Mouse (Mus musculus): Measurements from ENCODE around the gene 4921517D22Rik.
"Not testable (repeated sequence)": the region's sequence is repeated elsewhere in the genome, so short reads cannot be mapped to it uniquely, and the experiment has no call there.

The 4921517D22Rik gene

DNA sequence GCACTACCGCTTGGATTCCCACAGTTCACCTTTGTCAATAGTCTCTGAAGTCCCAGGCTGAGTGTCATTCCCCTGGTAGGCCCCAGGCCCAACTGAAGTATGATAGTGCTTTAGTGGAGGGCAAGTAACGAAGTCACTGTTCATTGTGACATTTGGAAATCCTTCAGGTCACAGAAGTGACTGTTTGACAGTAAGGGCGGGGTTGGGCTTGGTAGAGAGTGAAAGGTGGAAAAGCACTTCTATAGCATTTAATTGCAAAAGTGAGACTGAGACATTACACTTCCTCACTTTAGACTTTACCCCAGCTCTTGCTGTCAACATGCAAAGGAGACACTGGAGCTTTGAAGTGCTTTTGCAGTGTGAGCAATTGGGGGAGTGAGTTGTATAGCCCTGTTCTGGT, at the start of gene 4921517D22Rik:
Gene 4921517D22Rik, minus strand, starts transcription at position 101 of the 400 bp plus-strand sequence.
- no peak for DNase-seq (ENCODE audit: low spot score in 2 of 2)

- no peak for DNase-seq (ENCODE audit: low spot score in 2 of 2)
Measured at GRCm38 (mm10) chr13:59741697-59742096, 47.8 kb upstream of the 4921517D22Rik start.

DNA sequence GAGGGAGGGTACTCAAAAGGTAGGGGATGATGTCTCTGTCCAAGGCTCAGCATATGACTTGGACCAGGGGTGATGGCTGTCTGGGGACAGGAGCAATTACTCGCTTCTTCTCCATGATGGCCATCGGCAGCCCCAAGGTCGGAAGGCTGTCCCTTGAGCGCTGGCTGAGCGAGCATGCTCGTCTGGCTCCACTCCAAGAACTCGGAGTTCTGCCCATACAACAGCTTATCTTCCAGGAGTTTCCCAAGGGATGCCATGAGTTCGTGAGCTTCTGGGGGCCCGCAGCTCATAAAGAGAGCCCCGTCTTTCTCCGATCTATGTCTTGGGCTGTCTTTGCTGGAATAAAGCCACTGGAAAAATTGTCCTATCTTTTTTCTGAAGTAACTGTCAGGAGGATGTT, 47.2 kb upstream of the 4921517D22Rik start:
- no peak for DNase-seq (ENCODE audit: low spot score in 2 of 2)

DNA sequence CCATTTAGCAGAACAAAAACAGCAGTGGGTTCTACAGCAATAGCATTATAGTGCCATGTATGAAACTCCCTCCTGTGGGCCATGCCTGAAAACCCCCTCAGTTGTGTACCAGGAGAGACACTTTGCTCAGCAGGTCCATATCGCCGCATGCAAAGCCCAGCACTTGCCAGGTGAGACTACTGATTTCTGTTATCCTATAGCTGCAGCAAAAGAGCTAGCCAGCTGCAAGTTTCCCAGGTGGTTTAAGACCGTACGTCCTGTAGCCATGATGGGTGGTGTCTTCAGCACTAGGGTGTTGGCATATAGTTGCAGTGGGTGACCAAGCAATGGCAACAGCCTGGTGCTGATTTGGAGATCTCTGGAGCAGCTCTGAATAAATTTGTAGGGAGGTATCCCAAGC, 45.5 kb upstream of the 4921517D22Rik start:
- no peak for DNase-seq (ENCODE audit: low spot score in 2 of 2)

- DNase-seq (ENCODE audit: low spot score in 2 of 2), result no peak
Measured at GRCm38 (mm10) chr13:59738455-59738854, 44.5 kb upstream of the 4921517D22Rik start.

- no peak for DNase-seq (ENCODE audit: low spot score in 2 of 2)
Measured at GRCm38 (mm10) chr13:59735190-59735589, 41.3 kb upstream of the 4921517D22Rik start.

DNA sequence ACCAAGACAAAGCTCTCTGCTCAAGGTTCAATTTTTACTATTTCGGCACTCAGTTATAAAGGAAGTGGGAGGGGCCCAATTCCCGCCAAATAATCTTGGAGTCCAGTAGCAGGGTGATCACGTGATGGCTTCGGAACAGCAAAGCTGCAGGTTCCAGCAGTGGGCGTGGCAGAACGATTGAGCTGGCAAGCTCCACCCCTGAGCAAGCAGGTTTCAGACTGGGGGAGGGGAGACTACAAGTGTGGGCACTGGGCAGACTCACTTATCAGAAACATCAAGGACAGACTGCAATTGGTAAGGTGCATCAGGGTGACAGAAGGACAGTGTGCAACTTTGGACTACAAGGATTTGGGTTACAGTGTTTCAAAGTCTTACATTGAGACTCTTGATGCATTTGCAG, 40.4 kb upstream of the 4921517D22Rik start:
- DNase-seq (ENCODE audit: low spot score in 2 of 2), result not testable (repeated sequence)

- no peak for DNase-seq (ENCODE audit: low spot score in 2 of 2)
Measured at GRCm38 (mm10) chr13:59733936-59734335, 40.0 kb upstream of the 4921517D22Rik start.

- no peak for DNase-seq (ENCODE audit: low spot score in 2 of 2)
Measured at GRCm38 (mm10) chr13:59731652-59732051, 37.7 kb upstream of the 4921517D22Rik start, which contains the start of gene Spata31d1d. Spata31d1d (minus strand) TSS chr13:59731752.

GRCm38 (mm10) chr13:59728378-59729093, 34.6 kb upstream of the 4921517D22Rik start:
- DNase-seq (ENCODE audit: low spot score in 2 of 2), result peak; percentile 41 to 55

DNA sequence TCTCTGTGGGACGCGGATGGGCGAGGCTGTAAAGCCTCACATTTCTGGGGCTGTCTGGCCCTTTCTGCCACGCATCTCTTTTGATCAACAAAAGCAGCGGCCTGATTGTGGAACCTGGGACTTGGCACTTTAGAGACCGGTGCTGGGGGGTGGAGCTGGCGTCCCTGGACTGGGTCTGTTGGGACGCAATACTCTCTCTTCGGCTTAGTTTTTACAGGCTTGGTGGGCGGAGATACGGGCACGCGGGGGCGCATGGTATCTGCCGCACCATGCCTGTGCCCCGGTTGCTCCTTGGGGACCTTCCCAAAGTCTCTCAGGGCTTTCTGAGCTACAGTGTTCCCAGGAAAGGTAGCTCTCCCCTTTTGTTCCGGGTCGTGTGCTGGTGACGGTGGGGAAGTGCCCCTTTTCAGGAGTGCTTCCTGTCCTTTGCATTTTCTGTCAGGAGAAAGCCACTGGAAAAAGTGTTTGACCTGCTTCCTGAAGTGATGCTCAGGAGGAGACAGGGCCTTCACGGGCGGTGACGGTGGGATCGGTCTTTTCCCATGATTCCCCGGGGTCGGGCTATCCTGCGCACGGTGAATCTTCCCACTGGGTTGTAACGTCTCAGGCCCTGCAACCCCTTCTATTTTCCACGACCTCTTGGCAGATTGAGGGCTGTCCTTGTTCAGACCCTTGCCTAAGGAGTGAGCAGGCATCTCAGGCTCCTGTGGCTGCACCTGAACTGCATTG, 32.4 kb upstream of the 4921517D22Rik start:
- DNase-seq (ENCODE audit: low spot score in 2 of 2), result no peak

DNA sequence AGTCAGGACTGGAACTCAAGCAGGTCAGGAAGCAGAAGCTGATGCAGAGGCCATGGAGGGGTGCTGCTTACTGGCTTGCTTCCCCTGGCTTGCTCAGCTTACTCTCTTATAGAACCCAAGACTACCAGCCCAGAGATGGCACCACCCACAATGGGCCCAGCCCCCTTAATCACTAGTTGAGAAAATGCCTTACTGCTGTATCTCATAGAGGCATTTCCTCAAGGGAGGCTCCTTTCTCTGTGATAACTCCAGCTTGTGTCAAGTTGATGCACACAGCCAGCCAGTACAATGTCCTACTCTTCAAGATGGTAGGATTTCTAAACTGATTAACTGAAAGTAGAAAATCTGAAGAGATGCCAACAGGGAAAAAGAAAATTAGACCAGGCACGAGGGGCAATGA, 28.2 kb upstream of the 4921517D22Rik start:
- DNase-seq (ENCODE audit: low spot score in 2 of 2), result not testable (repeated sequence)

GRCm38 (mm10) chr13:59719475-59719874, 25.6 kb upstream of the 4921517D22Rik start:
- no peak for DNase-seq (ENCODE audit: low spot score in 2 of 2)

GRCm38 (mm10) chr13:59718857-59719440, 25.0 kb upstream of the 4921517D22Rik start:
- not testable (repeated sequence) for DNase-seq (ENCODE audit: low spot score in 2 of 2)

DNA sequence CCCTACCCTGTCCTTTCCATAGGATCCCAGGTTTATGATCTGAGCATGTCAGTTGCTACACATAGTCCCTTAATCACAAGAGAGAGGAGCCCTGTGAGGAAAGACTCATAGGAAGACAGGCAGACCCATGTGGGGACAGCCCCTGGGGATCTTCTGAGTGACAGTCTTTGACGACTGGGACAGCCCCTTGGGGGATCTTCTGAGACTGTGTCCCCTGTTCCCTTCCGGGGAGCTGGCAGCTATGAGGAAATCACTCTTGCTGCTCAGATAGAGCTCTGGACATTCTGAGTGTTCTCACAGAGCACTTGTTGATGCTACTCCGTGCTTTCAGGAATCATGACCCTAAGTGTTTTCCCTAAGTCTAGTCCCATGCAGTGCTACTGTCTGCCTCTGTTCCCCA, 19.8 kb upstream of the 4921517D22Rik start:
- DNase-seq (ENCODE audit: low spot score in 2 of 2), result no peak

DNA sequence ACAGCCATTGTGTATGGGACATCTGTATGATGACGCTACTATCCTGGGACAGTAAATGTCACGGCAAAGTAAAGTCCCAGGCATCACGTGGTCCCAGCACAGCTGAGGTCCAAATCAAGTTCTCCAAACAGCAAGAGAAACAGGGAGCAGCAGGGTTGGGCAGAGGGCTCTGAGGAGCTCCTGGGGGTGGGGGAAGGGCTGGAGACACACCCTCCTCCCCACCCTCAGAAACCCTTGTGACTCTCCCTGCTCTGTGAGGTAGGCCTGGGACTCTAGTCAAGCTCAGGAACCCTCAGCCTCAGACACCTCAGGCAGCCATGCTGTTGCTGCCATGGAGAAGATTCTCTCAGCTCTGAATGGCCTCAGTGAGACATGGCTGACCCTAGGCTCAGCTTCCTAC, 18.1 kb upstream of the 4921517D22Rik start, which contains the start of gene Spata31d1b:
Gene Spata31d1b, plus strand, starts transcription at position 301 of the 400 bp plus-strand sequence.
- DNase-seq (ENCODE audit: low spot score in 2 of 2), result not testable (repeated sequence)

DNA sequence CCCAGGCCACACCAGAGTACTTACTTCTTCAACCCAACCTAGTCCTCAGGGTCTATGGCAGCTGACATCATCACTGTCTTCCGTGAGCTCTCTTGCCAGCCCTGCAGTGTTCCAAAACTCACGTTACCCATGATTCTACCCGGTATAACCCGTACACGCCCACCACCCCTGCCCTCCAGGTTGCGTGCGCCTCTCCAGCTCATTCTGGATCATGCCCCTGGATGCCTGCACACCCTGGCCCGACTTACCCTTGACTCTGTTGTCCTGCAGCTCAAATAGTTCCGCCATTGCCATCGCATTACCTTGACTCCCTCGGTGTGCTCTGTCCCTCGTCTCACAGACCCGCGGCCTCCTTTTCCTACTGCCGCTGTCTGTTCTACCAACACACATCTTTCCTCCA, 16.3 kb upstream of the 4921517D22Rik start, which contains the start of gene Spata31d1a:
Gene Spata31d1a, minus strand, starts transcription at position 101 of the 400 bp plus-strand sequence.
- DNase-seq (ENCODE audit: low spot score in 2 of 2), result no peak

DNA sequence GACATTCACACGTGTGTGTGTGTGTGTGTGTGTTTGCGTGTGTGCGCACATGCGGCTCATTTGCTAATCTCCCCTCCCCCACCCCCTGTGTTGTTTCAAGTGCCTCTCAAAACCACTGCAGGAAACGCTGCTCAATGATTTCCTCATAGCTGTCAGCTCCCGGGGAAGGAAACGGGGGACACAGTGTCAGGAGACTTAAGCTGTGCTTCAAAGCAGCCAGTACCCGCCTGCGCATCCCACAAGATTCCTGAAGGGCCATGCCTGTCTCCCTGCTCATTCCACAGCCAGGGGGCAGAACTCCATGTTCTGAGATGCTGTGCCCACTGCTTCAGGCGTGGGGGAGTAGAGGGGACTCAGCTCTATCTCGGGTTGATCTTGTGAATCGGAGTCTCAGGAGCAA, 10.7 kb upstream of the 4921517D22Rik start:
- DNase-seq (ENCODE audit: low spot score in 2 of 2), result no peak

DNA sequence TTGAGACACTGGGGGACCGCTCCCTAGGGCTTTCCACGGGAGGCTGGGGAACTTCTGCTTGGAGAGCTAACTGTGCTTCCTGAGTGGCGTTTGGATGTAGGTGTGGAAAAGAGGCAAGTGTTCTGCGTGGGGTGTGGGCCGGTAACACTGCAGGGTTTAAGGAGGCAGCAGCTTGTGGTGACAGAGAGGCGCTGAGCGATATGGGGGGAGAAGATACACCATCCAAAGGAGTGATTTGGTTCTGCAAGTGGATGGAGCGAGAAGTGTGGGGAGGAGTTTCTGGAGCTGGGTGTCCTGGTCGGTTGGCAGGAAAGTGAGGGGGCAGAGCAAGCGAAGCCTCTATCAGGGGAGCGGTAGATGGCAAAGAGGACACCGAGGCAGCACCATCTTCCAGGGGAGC, 9.6 kb upstream of the 4921517D22Rik start:
- DNase-seq (ENCODE audit: low spot score in 2 of 2), result no peak

DNA sequence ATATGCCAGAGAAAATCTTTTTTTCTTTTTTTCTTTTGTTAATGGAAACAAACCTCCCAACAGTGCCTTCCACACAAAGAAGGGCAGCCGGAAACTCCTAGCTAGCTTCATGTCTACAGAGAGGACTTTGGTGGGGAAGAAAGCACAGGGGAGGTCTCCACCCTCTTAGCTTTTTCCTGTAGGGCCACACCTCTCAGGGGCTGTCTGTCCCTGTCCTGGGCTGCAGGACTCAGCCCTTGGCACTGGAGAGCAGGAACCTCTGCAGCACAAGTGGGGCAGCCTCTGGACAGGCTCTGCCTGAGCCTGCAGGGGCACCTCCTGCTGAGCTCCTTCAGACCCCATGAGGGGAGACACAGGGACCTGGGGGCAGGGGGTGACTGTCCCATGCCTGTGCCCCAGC, 6.2 kb upstream of the 4921517D22Rik start:
- not testable (repeated sequence) for DNase-seq (ENCODE audit: low spot score in 2 of 2)

- no peak for DNase-seq (ENCODE audit: low spot score in 2 of 2)
Measured at GRCm38 (mm10) chr13:59699131-59699530, 5.2 kb upstream of the 4921517D22Rik start.

DNA sequence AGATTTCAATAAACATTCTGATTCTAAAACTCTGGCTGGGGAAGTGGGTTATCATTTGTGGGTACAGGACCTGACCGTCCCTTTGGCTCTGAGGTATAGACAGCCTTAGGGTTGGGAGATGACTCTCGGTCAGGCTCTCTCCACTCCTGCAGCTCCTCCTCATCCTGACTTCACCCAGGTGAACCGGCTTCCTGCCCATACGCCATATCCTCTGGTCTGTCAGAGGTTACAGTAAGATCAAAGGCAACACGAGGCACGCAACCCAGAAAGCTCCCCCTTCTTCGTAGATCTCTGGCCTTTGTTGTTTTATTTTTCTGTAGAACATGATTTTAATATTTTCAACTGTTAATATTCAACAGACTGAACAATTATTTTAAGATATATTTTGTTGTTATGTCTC, 1.9 kb upstream of the 4921517D22Rik start:
- DNase-seq (ENCODE audit: low spot score in 2 of 2), result no peak

Measured in urinary bladder, adult 18-20 months (tissue).